Mouse (Mus musculus): ENCODE data around the gene Prkg1. TPM values are rescaled to one million over a fixed set of nuclear protein-coding genes. Genes with fewer than 3 reads are reported as not detected.

Prkg1 gene
- total RNA-seq, 2 experiments from 2014 or later = 16.1 to 19.0 TPM

- intact Hi-C loops (cut with DNase I) = loop anchor here (2.0 to 5.0 kb wide), 4 partner anchors 180 to 905 kb away; partner anchors contain the start of gene Cstf2t
- DNase-seq (ENCODE audit: low spot score in 2 of 2) = no peak
These were observed 922.2 kb downstream of the Prkg1 start for GRCm38 (mm10) chr19:30842640-30843039.

- intact Hi-C loops (cut with DNase I) = no loop called here
- DNase-seq (ENCODE audit: low spot score in 2 of 2) = peak in 1 of 2 experiments; percentile 9
These were observed 931.7 kb downstream of the Prkg1 start for GRCm38 (mm10) chr19:30833045-30833651.

GRCm38 (mm10) chr19:30829231-30829775 is 935.5 kb downstream of the Prkg1 start:
- intact Hi-C loops (cut with DNase I) = no loop called here
- peak in 1 of 2 experiments; percentile 51 for DNase-seq (ENCODE audit: low spot score in 2 of 2)

- intact Hi-C loops (cut with DNase I) = no loop called here
- DNase-seq (ENCODE audit: low spot score in 2 of 2) = no peak
These were observed 937.0 kb downstream of the Prkg1 start for GRCm38 (mm10) chr19:30827820-30828219.

- no peak for DNase-seq (ENCODE audit: low spot score in 2 of 2)
These were observed 938.7 kb downstream of the Prkg1 start for GRCm38 (mm10) chr19:30826106-30826505.

GRCm38 (mm10) chr19:30815661-30816060 is 949.2 kb downstream of the Prkg1 start:
- DNase-seq (ENCODE audit: low spot score in 2 of 2) = no peak
- intact Hi-C loops (cut with DNase I) = no loop called here

More at GRCm38 (mm10) chr19:30826106-30826505, 938.7 kb downstream of the Prkg1 start:
- intact Hi-C loops (cut with DNase I) = no loop called here

- DNase-seq (ENCODE audit: low spot score in 2 of 2) = no peak
- intact Hi-C loops (cut with DNase I) = no loop called here
These were observed 958.6 kb downstream of the Prkg1 start for GRCm38 (mm10) chr19:30806265-30806664.

GRCm38 (mm10) chr19:30780803-30781202 is 984.0 kb downstream of the Prkg1 start:
- peak in 1 of 2 experiments; percentile 4 for DNase-seq (ENCODE audit: low spot score in 2 of 2)
- intact Hi-C loops (cut with DNase I) = no loop called here

GRCm38 (mm10) chr19:30768316-30768715 is 996.5 kb downstream of the Prkg1 start:
- intact Hi-C loops (cut with DNase I) = no loop called here
- DNase-seq (ENCODE audit: low spot score in 2 of 2) = no peak

- intact Hi-C loops (cut with DNase I) = no loop called here
- no peak for DNase-seq (ENCODE audit: low spot score in 2 of 2)
These were observed 1020.4 kb downstream of the Prkg1 start for GRCm38 (mm10) chr19:30744426-30744825.

- DNase-seq (ENCODE audit: low spot score in 2 of 2) = no peak
- intact Hi-C loops (cut with DNase I) = no loop called here
These were observed 1065.7 kb downstream of the Prkg1 start for GRCm38 (mm10) chr19:30699130-30699529.

- intact Hi-C loops (cut with DNase I) = no loop called here
- DNase-seq (ENCODE audit: low spot score in 2 of 2) = no peak
These were observed 1073.6 kb downstream of the Prkg1 start for GRCm38 (mm10) chr19:30691258-30691657.

- DNase-seq (ENCODE audit: low spot score in 2 of 2) = no peak
- intact Hi-C loops (cut with DNase I) = no loop called here
These were observed 1074.1 kb downstream of the Prkg1 start for GRCm38 (mm10) chr19:30690691-30691090.

- no peak for DNase-seq (ENCODE audit: low spot score in 2 of 2)
- intact Hi-C loops (cut with DNase I) = no loop called here
These were observed 1076.9 kb downstream of the Prkg1 start for GRCm38 (mm10) chr19:30687942-30688341.

GRCm38 (mm10) chr19:30676308-30676707 is 1088.5 kb downstream of the Prkg1 start:
- intact Hi-C loops (cut with DNase I) = no loop called here
- no peak for DNase-seq (ENCODE audit: low spot score in 2 of 2)

- DNase-seq (ENCODE audit: low spot score in 2 of 2) = peak; percentile 71 to 86
- intact Hi-C loops (cut with DNase I) = loop anchor here (5.0 kb wide), 3 partner anchors 178 to 1083 kb away; no protein-coding TSS in a partner anchor
These were observed 1100.6 kb downstream of the Prkg1 start for GRCm38 (mm10) chr19:30664269-30664668.

- no peak for DNase-seq (ENCODE audit: low spot score in 2 of 2)
- intact Hi-C loops (cut with DNase I) = no loop called here
These were observed 1122.1 kb downstream of the Prkg1 start for GRCm38 (mm10) chr19:30642629-30643170.

GRCm38 (mm10) chr19:30637471-30637870 is 1127.4 kb downstream of the Prkg1 start:
- DNase-seq (ENCODE audit: low spot score in 2 of 2) = no peak
- intact Hi-C loops (cut with DNase I) = no loop called here

GRCm38 (mm10) chr19:30631051-30631450 is 1133.8 kb downstream of the Prkg1 start:
- no peak for DNase-seq (ENCODE audit: low spot score in 2 of 2)
- intact Hi-C loops (cut with DNase I) = no loop called here

GRCm38 (mm10) chr19:30626036-30626435 is 1138.8 kb downstream of the Prkg1 start:
- intact Hi-C loops (cut with DNase I) = no loop called here
- DNase-seq (ENCODE audit: low spot score in 2 of 2) = no peak

- intact Hi-C loops (cut with DNase I) = no loop called here
- no peak for DNase-seq (ENCODE audit: low spot score in 2 of 2)
These were observed 1139.4 kb downstream of the Prkg1 start for GRCm38 (mm10) chr19:30625391-30625790.
